Mouse (Mus musculus) telencephalon, adult 2 months (tissue): ENCODE results near the gene Gm7257.

ENCODE experiments used
- DNase-seq: peaks from one replicate; pipeline ENCODE4 v3.0.0-alpha.2; 2011; ENCODE audit warnings: low read depth, low spot score

The Gm7257 gene

GRCm38 (mm10) chr9:36431584-36431983, at the start of gene Gm7257:
Gene Gm7257 (plus strand): TSS chr9:36431884.
- no peak for DNase-seq

GRCm38 (mm10) chr9:36402991-36403390, 28.7 kb upstream of the Gm7257 start:
- DNase-seq, result no peak

- DNase-seq, result no peak
These were observed 3.5 kb downstream of the Gm7257 start for GRCm38 (mm10) chr9:36435051-36435764.

- DNase-seq, result no peak
These were observed 43.7 kb downstream of the Gm7257 start, which contains the start of gene Gm9513 for GRCm38 (mm10) chr9:36475338-36475737. Gene Gm9513 (plus strand): TSS chr9:36475638.
